Mouse (Mus musculus) olfactory bulb, adult 2 months (tissue): ENCODE results near the gene Bloc1s2.

ENCODE experiments used
- CTCF ChIP-seq: fragments of 200-500 bp; IDR thresholded peaks from 2 replicates; pipeline ENCODE4 v1.5.1; 2012; ENCODE audit warnings: low read depth, mild to moderate bottlenecking, low read length, moderate library complexity; ENCODE audit not compliant: insufficient read depth
- POLR2A ChIP-seq: fragments of 200-500 bp; IDR thresholded peaks from 2 replicates; pipeline ENCODE4 v1.6.1; 2012; ENCODE audit warnings: mild to moderate bottlenecking, low read depth, low read length, moderate library complexity; ENCODE audit not compliant: insufficient read depth

DNA sequence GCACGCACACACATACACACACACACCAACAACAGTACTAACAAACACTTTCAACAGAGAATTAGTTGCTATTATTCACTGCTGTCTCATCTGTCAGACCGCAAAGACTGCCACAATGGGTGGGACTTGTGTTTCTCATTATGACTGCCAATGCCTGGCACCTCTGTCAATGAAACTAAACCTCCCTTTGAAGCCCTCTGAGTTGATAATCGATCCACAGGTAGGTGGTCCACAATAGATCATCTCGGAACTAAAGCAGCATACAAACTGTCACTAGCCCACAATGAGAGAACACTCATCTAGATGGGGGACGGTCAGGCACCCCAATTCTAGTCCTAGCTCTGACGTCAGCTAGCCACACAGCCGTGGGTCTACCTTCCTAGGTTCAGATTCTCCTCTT lies 25.1 kb downstream of the Bloc1s2 start:
- TF ChIP-seq CTCF (no peak), POLR2A (no peak)
